Mouse (Mus musculus): ENCODE data around the gene Ttll8.

DNA sequence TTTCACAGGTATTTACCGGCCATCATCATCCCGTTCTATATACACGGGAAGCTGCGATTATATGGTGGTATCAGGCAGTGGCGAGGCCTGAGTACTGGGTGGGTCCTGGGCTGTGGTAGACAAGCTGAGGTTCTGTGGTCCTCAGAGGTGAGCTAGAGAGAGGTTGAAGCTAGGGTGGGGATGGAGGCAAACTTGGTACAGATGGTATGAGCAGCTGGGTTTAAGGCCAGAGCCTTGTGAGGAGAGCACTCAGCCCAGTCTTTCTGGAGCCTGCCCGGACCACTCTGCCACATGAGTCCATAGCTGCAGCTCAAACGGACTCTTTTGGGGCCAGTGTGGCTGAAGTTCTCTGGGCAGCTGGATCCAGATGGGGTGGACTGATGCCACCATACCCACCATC, 96.9 kb downstream of the Ttll8 start:
- no peak for TF ChIP-seq EP300 (IDR thresholded peaks at IDR 0.05; ENCODE audit: insufficient read depth, low read depth, low read length)
- no peak for TF ChIP-seq CTCF (IDR thresholded peaks at IDR 0.05; ENCODE audit: low read depth, low read length)
